Mouse (Mus musculus): ENCODE results near the gene Wwp2.
A peak's percentile ranks its signal among the peaks of the same experiment; 100 is the strongest.
"Not testable (repeated sequence)": the region's sequence is repeated elsewhere in the genome, so short reads cannot be mapped to it uniquely, and the experiment has no call there.

Gene Wwp2

DNA sequence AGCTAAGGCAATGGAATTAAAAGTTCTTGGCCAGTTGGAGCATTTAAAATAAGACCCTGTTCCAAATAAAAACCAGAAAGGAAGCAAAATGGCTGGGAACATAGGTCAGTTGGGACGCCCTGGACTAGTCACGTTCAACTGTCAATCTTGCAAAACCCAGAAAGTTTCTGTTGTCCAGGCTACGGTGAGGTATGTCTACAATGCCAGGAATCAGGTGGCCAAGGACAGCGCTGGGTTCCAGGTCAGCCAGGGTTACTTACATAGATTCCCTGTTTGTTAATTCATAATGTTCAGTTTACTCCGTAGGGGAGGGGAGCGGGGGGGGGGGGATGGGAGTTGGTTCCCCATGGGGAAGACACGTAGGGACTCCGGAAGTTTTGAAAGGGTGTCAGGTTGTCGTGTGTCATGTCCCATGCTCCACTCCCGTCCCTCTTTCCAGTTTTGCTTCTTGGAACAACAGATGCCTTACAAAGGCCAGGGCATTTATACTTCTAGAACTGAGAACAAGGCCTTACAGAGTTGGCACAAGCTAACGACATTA, 674 bp upstream of the Wwp2 start:
- no peak for DNase-seq

DNA sequence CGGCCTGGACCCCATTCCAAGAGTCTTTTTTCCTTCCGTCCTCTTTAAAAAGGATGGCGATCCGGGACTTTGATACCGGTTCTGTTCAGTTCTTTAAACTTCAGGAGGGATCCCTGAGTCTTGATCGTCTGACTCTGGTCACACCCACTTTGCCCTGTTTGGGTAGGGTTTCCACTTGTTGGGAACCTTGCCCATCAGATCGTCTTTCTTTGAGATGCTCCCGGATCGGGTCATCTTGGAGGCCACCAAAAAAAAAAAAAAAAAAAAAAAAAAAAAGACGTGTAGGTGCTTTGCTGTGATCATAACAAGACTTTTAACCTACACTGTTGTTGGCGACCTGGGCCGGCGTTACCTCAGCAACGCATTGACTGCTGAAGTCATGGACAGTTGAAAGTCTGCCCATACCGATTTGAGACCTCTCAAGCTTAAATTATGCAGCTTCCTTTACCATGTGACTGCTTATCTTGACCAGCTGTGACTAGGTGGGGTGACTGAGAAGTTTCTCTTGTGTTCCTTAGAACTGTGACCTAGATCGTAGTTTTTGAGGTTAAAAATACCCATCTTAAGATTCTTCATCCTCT, 766 bp downstream of the Wwp2 start:
- DNase-seq, result peak; percentile 57

DNA sequence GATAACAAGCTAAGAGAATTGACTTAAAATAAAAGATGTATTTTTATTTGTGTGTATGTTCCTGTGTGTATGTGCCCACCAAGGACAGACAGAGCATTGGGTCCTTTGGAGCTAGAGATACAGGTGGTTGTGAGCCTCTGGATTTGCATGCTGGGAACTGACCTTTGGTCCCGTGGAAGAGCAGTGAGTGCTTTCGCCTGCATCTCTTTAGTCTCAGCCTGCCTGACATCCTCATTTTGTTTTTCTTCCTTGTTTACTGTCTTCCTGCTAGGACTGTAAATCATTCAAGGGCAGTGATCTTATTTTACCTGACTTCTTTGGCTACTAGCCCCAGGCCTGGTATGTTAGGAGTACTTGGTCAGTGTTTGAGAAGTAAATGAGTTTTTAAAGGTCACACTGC, 1.5 kb downstream of the Wwp2 start:
- peak; percentile 89 for DNase-seq

DNA sequence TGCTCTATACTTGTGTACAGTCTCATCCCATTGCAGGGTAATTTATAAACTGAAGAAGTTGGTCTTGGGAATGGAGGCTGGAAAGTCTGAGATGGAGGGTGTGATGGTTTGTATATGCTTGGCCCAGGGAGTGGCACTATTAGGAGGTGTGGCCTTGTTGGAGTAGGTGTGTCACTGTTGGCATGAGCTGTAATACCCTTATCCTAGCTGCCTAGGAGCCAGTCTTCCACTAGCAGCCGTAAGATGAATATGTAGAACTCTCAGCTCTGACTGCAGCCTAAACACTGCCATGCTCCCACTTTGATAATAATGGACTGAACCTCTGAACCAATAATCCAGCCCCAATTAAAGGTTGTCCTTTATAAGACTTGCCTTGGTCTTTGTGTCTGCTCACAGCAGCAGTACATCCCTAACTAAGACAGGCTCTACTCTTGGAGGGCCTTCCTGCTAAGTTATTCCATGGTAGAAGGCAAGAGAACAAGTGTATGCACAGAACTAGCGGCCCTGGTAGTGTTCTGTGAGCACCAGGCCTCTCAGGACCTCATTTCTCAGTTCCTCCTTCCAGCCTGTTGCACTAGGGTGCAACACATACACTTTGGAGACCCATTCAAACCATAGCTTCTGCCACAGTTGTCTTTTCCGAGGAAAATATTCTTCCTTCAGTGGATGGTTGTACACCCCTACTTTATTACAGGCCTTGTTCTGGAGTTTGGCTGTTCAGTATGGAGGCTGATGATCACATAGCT, 3.9 kb downstream of the Wwp2 start:
- no peak for DNase-seq

DNA sequence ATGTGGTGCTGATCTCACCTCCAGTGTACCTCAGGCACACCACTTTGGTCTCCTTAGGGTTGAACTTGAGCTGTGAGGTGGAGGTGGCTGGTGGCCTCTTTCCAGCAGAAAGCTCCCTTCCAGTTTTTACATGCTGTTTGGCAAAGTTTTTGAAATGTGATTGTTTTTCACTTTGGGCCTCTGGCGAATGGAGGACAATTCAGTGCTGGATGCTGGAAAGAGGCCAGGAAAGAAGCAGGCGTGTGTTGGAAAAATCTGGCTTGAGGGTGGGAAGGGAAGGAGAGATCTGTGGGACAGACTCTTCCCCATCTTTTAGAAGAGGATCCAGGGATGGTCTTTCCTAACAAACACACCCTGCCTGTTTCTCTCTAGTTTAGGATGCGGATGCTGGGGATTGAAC, 8.5 kb downstream of the Wwp2 start:
- DNase-seq, result no peak

DNA sequence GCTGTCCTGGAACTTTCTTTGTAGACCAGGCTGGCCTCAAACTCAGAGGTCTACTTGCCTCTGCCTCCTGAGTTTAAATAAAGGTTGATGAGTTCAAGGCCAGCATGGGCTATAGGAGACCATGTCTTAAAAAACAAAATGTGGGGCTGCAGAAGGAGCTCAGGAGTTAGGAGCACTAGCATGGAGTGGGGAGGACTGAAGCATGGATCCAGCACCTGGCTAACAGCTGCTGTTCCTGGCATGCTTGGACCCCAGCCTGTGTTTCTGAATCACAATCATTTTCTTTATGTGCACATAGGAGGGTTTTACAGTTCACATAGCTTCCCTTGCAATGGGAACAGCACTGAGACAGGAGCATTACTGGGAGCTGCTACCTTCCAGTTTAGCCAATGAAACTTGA, 11.5 kb downstream of the Wwp2 start:
- DNase-seq, result no peak

DNA sequence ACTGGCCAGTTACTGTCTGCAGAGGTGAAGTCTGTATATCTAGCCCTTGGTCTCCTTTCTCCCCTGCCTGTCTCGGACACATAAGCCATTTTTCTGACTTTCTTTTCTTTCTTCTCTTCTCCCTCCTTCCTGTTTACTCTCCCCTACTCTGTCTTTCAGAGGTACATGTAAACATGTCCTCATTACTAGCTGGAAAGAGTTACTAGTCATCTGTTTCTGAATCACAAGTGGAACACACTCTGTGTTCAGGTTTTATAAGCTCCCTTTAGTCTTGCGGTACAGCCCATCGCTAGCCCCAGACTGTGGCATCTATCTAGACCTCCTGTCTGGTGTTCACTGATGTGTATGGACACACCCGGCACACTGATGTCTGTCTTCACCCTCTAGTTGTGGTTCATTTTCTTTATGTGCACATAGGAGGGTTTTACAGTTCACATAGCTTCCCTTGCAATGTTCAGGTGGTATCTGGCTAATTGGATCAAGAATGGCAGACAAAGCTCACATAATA, 12.3 kb downstream of the Wwp2 start:
- DNase-seq, result no peak

DNA sequence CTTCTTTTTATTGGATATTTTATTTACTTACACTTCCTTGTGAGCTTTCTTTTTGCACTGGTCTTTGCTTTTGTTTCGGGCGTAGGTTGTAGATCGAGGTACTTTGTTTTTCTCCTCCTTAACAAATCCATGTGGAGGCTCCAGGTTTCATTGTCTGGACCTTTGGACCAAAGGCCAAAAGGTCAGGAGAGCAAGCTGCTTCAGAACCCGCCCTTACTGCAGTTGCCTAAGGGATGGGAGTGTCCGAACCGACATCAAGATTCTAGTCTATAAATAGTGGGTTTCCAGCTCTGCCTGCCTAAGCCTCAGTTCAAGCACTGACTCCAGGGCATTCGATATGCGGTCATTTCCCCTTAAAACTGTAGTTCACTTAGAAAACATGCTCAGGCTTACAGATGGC, 13.0 kb downstream of the Wwp2 start:
- peak; percentile 82 for DNase-seq

DNA sequence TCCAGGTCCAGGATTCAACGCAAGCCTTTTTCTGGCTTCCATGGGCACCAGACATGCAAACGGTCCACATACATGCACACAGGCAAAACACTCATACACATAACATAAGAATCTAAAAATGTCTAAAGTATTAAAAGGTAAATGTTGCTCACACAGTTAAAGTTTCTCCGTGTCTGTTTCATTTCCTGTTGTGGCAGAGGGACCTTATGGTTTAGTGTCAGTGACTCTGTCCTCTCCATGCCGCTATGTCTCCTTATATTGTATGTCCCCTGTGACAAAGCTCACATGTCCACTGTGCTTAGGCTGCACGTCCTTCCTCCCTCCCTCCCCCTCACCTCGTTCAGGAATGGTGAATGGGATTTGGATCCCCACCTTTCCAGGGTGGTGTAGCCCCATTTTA, 13.5 kb downstream of the Wwp2 start:
- no peak for DNase-seq

DNA sequence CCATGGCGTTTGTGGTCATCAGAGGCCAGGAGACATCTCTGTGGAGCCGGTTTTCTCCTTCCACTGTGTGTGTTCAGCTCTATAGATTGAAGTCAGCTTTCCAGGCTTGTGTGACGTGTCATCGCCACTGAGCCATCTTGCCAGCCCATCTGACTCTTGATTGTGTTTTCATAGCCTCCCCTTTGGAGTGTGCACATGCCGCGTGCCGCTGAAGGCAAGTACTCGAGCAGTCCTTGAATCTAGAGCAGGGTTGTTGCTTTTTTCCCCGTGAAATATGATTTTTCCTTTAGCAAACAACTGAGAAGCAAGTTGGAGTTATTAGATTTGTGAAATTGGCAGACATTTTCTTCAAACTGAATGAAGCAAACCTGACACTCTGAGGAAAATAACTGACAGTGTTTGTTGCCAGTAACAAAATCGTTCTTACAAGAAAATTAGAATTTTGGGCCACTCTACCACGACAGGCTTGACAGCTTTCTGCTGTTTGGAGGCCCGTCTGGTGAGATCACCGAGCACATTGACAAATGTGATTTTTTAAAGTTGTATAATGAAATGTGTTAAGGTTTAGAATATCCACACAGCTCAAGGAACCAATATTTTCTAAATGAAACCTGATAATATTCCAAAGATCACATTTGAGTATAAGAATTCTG, 15.4 kb downstream of the Wwp2 start:
- DNase-seq, result no peak

DNA sequence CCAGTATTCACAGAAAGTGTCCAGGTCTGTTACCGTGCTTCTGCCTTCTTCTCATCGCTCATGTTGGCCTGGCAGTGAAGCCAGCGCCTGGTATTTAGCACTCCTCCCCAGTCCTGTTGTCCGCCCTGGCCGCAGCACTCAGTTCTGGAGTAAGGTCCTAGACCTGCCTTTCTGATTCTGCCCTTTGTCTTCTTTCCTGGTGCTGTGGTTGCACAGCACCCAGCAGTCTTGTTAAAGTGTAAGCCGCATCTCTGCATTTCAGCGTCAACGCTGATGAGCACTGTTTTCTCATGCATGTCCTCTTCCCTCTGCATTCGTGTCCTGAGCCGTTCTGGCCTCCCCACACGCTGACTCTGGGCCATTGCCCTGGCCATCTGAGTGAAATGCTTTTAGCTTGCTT, 17.2 kb downstream of the Wwp2 start:
- DNase-seq, result peak; percentile 84

DNA sequence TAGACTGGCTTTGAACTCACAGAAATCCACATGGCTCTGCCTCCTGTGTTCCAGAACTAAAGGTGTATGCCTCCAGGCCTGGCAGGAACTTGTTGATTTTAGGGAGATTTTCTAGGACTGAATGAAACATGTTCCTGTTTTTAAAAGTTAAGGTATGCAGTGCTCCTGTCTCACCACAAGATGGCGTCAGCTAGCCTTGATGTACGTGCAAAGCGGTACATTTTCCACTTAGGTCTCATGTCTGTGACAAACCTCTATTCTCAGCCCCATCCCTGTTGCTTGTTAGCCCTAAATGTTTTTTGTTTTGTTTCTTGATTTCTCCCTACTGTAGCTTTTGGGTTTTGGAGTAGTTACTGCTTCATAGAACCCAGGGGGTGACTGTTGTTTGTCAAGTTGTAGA, 19.1 kb downstream of the Wwp2 start:
- DNase-seq, result no peak

DNA sequence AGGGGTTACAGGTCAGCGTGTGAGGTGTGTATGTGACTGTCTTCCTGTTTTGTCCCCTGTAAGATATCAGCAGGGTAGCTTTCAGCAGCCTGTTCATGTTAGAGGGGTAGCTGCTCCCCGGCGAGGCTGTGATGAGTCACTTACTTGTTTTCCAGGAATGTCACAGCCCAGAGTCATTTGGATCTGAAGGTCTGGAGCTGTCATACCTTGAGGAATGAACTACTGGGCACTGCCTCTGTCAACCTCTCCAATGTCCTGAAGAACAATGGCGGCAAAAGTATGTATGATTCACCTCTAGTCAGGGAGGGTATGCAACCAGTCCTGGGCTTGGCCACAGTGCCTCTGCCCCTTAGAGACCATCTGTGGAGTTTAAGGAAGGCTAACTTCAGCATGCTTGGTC, 21.6 kb downstream of the Wwp2 start:
- DNase-seq, result no peak

DNA sequence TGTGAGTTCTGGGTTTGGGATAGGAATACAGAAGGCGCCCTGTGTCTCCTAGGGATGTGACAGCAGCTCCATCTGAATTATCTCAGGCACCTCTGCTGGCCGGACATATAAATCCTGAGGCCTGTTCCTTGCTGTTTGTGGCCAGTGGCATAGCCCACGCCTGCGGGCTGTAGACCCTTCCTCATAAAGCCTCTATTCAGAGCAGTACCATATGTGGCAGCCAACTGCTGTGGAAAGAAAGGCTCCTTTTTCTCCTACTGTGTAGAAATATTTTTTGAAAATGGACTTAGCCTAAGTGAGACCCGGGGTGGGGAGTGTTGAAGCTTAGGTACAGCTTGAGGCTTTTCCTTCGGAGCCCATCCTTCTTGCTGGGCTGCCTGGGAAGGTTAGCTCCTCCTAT, 22.1 kb downstream of the Wwp2 start:
- DNase-seq, result no peak

DNA sequence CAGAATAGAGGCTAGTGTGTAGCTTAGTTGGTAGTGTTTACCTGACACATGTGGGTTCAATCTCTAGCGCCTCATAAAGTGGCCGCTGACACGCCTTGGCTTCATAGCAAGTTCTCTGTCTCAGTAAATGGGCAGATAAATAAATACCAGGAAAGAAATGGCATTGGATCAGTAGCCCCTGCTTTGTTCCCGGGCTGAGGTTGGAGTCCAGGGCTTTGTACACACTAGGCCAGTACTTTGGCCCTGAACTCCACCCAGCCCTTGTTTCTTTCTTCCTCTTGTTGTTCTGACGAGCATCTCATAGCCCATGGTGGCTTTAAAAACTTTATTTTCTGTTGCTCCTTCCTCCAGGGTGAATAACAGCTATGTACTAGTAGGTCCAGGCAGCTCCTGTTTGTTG, 26.3 kb downstream of the Wwp2 start:
- no peak for DNase-seq

DNA sequence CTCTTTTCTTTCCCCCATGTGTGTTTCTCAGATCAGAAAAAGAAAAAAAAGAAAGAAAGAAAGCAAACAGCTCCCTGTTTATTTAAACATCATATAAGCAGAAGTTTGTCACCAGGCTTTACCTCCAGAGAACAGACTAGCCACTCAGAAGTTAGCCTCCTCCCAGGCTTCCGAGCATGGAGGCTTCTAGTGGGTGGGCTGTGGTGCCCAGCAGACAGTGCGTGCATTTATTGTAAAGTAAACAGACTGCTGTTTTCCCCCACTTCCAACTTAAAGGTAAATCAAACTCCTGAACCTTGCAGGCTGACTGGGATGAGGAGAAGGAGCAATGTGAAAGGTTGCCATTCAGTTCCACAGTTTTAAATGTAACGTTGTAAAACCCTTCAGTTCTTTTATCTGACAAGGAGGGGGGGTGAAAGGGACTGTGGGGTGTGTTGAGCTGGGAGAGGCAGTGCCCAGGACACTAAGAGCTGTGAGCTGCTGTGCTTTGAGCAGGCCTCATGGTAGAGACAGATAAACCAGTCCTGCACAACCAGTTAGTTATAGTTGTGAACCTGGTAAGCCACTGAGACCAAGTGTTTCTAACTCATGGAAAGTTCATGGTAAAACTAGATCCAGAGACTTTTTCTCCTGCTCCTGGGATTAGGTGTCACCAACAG, 29.3 kb downstream of the Wwp2 start:
- DNase-seq, result no peak

DNA sequence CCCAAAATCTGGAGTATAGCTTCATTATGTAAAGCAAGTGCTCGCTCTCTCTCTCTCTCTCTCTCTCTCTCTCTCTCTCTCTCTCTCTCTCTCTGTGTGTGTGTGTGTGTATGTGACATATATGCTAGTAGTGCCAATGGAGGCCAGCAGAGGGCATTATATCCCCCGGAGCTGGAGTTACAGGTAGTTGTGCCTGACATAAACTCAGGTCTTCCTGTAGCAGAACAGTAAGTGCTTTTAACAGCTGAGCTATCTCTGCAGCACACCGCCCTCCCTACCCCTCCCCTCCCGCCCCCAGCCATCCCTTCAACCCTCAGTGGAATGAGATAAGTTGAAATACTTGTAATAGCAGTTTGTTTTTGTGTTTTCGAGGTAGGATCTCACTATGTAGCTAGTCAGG, 30.5 kb downstream of the Wwp2 start:
- no peak for DNase-seq

DNA sequence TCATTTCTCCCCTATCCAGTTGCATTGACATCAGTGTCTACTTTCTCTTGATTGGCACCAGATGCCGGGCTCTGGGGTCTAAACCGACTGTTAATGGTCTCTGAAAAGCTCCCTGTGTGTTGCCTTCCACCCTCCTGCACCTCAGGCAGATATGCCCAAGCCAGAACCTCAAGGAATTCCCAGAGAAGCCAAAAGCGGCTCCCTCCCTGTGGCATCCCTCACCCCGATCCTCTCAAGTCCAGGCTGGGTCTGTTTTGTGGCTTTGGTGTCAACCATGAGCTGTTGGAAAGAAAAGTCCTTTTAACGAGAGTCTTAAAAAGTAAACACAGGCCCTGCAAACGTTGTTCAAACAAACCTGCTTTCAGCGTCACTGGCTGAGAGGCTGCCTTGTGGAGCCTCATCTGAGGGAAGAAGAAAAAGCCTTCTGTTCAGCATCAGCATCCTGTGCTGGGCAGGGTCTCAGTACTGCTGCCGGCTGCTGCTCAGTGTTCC, 32.7 kb downstream of the Wwp2 start:
- no peak for DNase-seq

DNA sequence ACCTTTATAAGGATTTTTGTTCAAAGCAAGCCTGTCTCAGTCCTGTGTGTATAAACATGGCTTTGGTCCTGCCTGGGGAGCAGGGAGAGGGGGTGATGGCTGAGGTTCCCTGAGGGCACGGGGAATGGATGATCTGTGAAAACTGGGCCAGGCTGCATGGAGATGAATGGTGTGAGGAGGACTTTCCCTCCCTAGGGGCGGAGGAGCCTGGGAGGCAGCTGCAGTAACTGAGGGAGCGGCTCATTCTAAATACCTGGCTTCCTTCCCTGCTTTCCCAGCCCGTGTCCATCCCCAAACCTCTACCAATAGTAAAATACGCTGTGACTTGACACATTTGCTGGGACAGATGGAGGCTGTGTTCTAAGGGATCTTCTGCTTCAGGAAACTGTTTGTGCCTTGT, 34.1 kb downstream of the Wwp2 start:
- DNase-seq, result no peak

DNA sequence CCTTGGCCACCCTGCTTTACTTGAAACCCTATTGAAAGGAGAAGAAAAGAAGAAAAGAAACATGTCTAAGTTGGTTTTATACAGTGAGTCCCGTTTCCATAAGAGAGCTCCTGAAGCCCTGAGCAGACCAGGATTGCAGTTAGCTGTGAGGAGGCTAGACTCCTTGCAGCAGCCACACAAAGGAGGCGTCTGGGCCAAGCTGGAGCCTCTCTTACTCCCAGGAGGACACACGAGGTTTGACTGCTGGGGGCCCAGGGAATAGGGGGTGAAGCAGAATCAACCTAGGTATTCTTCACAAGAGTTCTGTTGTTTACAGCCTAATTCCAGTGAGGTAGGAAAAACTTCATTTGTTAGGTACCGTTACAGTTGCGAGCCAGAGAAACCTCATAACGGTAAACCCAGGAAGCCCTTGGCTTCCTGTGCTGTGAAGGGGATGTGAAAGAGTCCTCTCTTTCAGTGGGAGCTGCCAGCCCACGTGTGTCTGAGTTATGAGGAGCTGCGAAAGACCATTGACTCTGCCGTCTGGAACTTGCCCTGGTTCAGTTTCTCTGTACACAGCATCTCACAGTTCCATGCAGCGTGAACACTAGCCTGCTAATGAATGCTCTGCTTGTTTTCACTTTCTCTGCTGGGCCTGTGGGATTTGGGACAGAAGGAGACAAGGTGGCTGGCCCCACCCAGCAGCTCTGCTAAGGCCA, 36.4 kb downstream of the Wwp2 start:
- no peak for DNase-seq

DNA sequence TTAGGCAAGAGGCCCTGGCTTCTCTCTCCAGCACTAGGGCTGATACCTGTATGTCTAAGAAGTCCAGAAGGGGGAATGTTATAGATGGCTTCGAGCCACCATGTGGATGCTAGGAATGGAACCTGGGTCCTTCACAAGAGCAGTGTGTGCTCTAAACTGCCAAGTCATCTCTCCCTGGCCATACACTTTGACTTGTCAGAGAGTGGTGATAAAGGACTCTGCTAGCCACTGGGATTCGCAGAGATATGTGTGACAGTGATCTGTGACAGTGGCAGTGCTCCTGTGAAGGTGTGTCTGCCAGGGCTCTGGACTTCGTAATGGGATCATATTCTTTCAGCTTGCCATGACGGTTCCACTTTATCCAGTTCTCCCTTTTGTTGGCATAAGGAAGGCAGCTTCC, 37.2 kb downstream of the Wwp2 start:
- DNase-seq, result no peak

DNA sequence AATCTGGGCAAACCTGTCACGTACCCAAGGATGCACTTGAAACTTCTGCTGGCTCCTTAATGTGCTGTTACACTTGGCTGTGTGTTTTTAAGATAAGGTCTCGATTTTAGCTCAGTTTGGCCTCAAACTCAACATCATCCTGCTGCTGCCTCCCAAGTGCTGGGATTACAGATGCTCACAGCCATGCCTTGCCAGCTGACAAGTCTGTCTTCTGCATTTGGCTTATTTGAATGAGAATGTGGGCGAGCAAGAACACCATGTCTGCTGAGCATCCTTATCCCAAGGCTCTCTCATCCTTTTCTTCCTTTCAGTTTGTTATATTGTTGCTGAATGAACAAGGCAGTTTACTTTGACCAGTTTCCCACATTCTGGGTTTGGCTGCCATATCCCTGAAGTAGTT, 39.4 kb downstream of the Wwp2 start:
- no peak for DNase-seq

DNA sequence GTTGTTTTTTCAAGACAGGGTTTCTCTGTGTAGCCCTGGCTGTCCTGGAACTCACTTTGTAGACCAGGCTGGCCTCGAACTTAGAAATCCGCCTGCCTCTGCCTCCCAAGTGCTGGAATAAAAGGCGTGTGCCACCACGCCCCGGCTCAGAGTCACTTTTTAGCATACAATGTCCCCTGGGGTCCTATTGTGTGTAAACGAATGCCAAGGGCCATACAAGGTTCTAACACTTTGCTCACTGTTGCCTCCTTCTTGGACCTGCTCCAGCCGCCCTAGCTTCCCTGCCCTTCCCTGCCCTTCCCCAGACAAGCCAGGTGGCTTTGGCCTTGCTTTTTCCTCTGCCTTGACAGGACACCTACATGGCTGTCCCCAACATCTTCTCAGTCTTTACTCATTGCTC, 40.6 kb downstream of the Wwp2 start:
- DNase-seq, result not testable (repeated sequence)
